Mouse (Mus musculus): ENCODE data around the gene Sept10.

GRCm38 (mm10) chr10:59133478-59134009, 88.1 kb downstream of the Sept10 start:
- TF ChIP-seq CTCF (IDR thresholded peaks at IDR 0.05; ENCODE audit: low read depth) (no peak), EP300 (IDR thresholded peaks at IDR 0.05; ENCODE audit: low read depth) (no peak)

Data from liver, postnatal 0 days (tissue).